Mouse (Mus musculus) kidney, embryonic 16.5 days (tissue): ENCODE measurements around the gene Lilra6. TPM values are rescaled to one million over a fixed set of nuclear protein-coding genes. Genes with fewer than 3 reads are reported as not detected.
"Not testable (repeated sequence)": the region's sequence is repeated elsewhere in the genome, so short reads cannot be mapped to it uniquely, and the experiment has no call there.

Experiments
- ATAC-seq: fragments of 200-750 bp; cut with Nextera tagmentation; 2 replicates; pipeline ENCODE4 v1.8.0; 2017; ENCODE audit warnings: moderate TSS enrichment; ENCODE audit not compliant: low FRiP score, low TSS enrichment
- H3K27ac ChIP-seq: fragments of 300-500 bp; sonication (generic); 2 replicates; pipeline ENCODE4 v1.5.1; 2014; ENCODE audit warnings: low read length
- H3K27me3 ChIP-seq: fragments of 300-500 bp; sonication (generic); 2 replicates; pipeline ENCODE4 v1.6.1; 2014; ENCODE audit warnings: low read length, control low read depth, mixed read lengths; ENCODE audit not compliant: insufficient read depth
- H3K36me3 ChIP-seq: fragments of 300-500 bp; sonication (generic); 2 replicates; pipeline ENCODE4 v1.6.1; 2014; ENCODE audit warnings: low read length, control low read depth, mixed read lengths; ENCODE audit not compliant: insufficient read depth
- H3K4me1 ChIP-seq: fragments of 300-500 bp; sonication (generic); 2 replicates; pipeline ENCODE4 v1.6.1; 2014; ENCODE audit warnings: low read length, control low read depth, mixed read lengths; ENCODE audit not compliant: insufficient read depth
- H3K4me2 ChIP-seq: fragments of 300-500 bp; sonication (generic); replicated peaks from 2 replicates; pipeline ENCODE4 v1.6.1; 2014; ENCODE audit warnings: low read depth, low read length
- H3K4me3 ChIP-seq: fragments of 300-500 bp; sonication (generic); 2 replicates; pipeline ENCODE4 v1.5.1; 2014; ENCODE audit warnings: mild to moderate bottlenecking, low read length
- H3K9ac ChIP-seq: fragments of 300-500 bp; sonication (generic); replicated peaks from 2 replicates; pipeline ENCODE4 v1.6.1; 2014; ENCODE audit warnings: low read length
- H3K9me3 ChIP-seq: fragments of 300-500 bp; sonication (generic); 2 replicates; pipeline ENCODE4 v1.6.1; 2016; ENCODE audit warnings: low read length, control low read depth
- WGBS: fragments of 180-500 bp; shearing (Covaris S2); extraction: QIAGEN DNeasy Blood & Tissue Kit; methylation state at CpG from one replicate; pipeline ENCODE4 v1.1.7; 2014; 5-methylcytosine and 5-hydroxymethylcytosine counted together
- polyA plus RNA-seq: library from polyadenylated mRNA; unstranded; fragments of >200 nt; fragmentation: Nextera tagmentation; extraction: Ambion mirVana; gene quantifications from 2 replicates; pipeline ENCODE4 v1.2.1, GENCODE M21; 2015

Lilra6 gene
- polyA plus RNA-seq, 1 experiment from 2014 or later = 0.19 TPM

DNA sequence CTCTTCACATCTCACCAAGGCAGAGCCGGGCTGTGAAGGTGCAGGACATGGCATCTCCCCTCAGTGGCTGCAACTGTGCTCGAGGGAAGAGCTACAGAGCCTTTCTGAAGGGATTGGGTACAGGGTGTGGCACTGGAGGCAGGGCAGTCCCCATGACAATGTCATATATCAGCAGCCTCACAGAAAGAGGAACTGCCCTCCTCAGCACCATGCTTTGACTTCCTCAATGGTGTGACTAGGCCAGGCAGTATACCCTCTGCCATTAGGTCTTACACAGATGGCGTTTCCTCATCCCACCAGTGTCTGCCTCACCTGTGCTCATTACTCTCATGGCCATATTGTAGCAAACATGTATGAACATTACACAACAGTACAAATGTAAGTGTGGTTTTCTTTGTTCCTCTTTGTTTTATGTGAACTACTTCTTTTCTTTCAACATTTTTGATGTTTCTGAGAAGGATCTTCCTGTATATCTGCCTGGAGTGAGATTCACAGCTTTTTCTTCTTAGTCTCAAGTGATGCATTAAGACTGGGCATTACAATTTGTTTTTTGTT, 17.2 kb downstream of the Lilra6 start, which contains the start of gene Gm14548:
TSS of gene Gm14548 (minus strand) at position 85 of the 555 bp plus-strand sequence.
- H3K27me3 ChIP-seq, H3K27ac ChIP-seq, H3K36me3 ChIP-seq, ATAC-seq, H3K4me3 ChIP-seq, H3K9ac ChIP-seq, H3K4me2 ChIP-seq, H3K4me1 ChIP-seq, H3K9me3 ChIP-seq: not testable (repeated sequence)
- 57% methylated on average over 3 of the region's 3 CpGs for WGBS

DNA sequence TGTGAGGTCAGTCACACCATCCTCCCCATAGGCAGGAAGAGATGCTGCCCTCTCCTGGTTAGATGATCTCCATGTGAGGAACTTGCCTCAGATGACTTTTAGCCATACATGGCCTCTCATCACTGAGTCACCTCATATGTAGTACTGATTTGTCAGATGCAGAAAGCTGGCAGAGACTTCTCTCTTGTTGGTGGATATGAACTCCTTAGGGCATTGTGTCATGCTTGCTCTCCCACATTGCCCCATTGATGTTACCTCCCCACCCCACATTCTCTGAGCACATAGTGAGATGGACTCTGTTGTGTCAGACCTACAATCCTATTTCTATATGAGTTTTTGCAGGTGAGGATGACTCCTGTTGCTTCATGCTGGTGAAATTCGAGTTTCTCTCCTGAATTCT, 40.3 kb downstream of the Lilra6 start:
- H3K4me3 ChIP-seq, H3K9ac ChIP-seq, H3K4me2 ChIP-seq, H3K36me3 ChIP-seq, H3K4me1 ChIP-seq, H3K27me3 ChIP-seq, H3K27ac ChIP-seq, H3K9me3 ChIP-seq, ATAC-seq: not testable (repeated sequence)
- WGBS = no CpG with 5 or more reads among the region's 1 CpGs

Other genes with a start within 250 kb of the Lilra6 start
- 16.7 and 17.4 TPM in 2 replicates for gene Leng1, start 249.7 kb downstream of the Lilra6 start, polyA plus RNA-seq
- gene Tmc4, start 237.9 kb downstream of the Lilra6 start, polyA plus RNA-seq = 25.3 and 29.1 TPM in 2 replicates
- gene Tsen34, start 222.6 kb downstream of the Lilra6 start, polyA plus RNA-seq = 286 and 341 TPM in 2 replicates
- gene Mboat7, start 222.0 kb downstream of the Lilra6 start, polyA plus RNA-seq = 70.5 and 73.9 TPM in 2 replicates
- 1,357 and 1,383 TPM in 2 replicates for gene Rps9, start 211.5 kb downstream of the Lilra6 start, polyA plus RNA-seq
- 0.85 and 0.98 TPM in 2 replicates for gene Pirb, start 195.1 kb downstream of the Lilra6 start, polyA plus RNA-seq
- 0.11 TPM in 1 of 2 replicates, not detected in the other for gene Gm15448, start 89.8 kb downstream of the Lilra6 start, polyA plus RNA-seq
- gene Pira2, start 70.5 kb downstream of the Lilra6 start, polyA plus RNA-seq = 0.13 and 0.21 TPM in 2 replicates
- 0.09 and 0.14 TPM in 2 replicates for gene Gm14548, start 17.4 kb downstream of the Lilra6 start, polyA plus RNA-seq
- gene Lair1, start 147.7 kb upstream of the Lilra6 start, polyA plus RNA-seq = 0.90 and 1.4 TPM in 2 replicates
- 2.4 and 2.7 TPM in 2 replicates for gene Ttyh1, start 203.9 kb upstream of the Lilra6 start, polyA plus RNA-seq
- 59.7 and 74.2 TPM in 2 replicates for gene Leng8, start 221.5 kb upstream of the Lilra6 start, polyA plus RNA-seq
- gene Leng9, start 234.9 kb upstream of the Lilra6 start, polyA plus RNA-seq = 3.6 and 4.3 TPM in 2 replicates
- gene Cdc42ep5, start 249.4 kb upstream of the Lilra6 start, polyA plus RNA-seq = 36.5 and 43.2 TPM in 2 replicates